Mouse (Mus musculus) liver, adult 2 months (tissue): ENCODE data around the gene Ttll3. TPM values are rescaled to one million over a fixed set of nuclear protein-coding genes. Genes with fewer than 3 reads are reported as not detected.

Experiments
- DNase-seq: peaks from one replicate; pipeline ENCODE4 v3.0.0-alpha.2; 2011; ENCODE audit warnings: low read depth, low spot score; ENCODE audit errors: extremely low read depth
- H3K27ac ChIP-seq: fragments of 200-500 bp; replicated peaks from 2 replicates; pipeline ENCODE4 v1.5.1; 2012; ENCODE audit warnings: low read depth, mild to moderate bottlenecking, control low read depth, inconsistent platforms, low read length; ENCODE audit not compliant: insufficient read depth
- H3K27me3 ChIP-seq: fragments of 200-500 bp; 2 replicates; pipeline ENCODE4 v1.6.1; 2012; ENCODE audit warnings: mild to moderate bottlenecking, moderate library complexity, low read length, inconsistent platforms; ENCODE audit not compliant: control insufficient read depth, insufficient read depth
- H3K36me3 ChIP-seq: fragments of 200-500 bp; 2 replicates; pipeline ENCODE4 v1.6.1; 2012; ENCODE audit warnings: low read length, inconsistent platforms; ENCODE audit not compliant: control insufficient read depth, insufficient read depth
- H3K4me1 ChIP-seq: fragments of 200-500 bp; 2 replicates; pipeline ENCODE4 v1.6.1; 2011; ENCODE audit warnings: low read length; ENCODE audit not compliant: control insufficient read depth, insufficient read depth
- H3K4me3 ChIP-seq: fragments of 200-500 bp; 2 replicates; pipeline ENCODE4 v1.5.1; 2011; ENCODE audit warnings: low read depth, mild to moderate bottlenecking, control low read depth, low read length, moderate library complexity; ENCODE audit not compliant: insufficient read depth
- H3K79me2 ChIP-seq: fragments of 200-500 bp; 2 replicates; pipeline ENCODE4 v1.6.1; 2012; ENCODE audit warnings: inconsistent platforms, mild to moderate bottlenecking, low read length, moderate library complexity; ENCODE audit not compliant: control insufficient read depth, insufficient read depth
- H3K9ac ChIP-seq: fragments of 200-500 bp; 2 replicates; pipeline ENCODE4 v1.6.1; 2012; ENCODE audit warnings: low read depth, mild to moderate bottlenecking, control low read depth, inconsistent platforms, low read length
- CTCF ChIP-seq: fragments of 200-500 bp; IDR thresholded peaks from 2 replicates; pipeline ENCODE4 v1.5.1; 2011; ENCODE audit warnings: low read depth, low read length, control low read depth
- POLR2A ChIP-seq: fragments of 200-500 bp; IDR thresholded peaks from 2 replicates; pipeline ENCODE4 v1.6.1; 2011; ENCODE audit warnings: low read length, control low read depth; ENCODE audit not compliant: insufficient read depth; ENCODE audit errors: extremely low read depth
- WGBS: fragments of 180-500 bp; shearing (Covaris S2); methylation state at CpG from one replicate; pipeline ENCODE4 v1.1.7; 2018; 5-methylcytosine and 5-hydroxymethylcytosine counted together
- polyA plus RNA-seq: library from polyadenylated mRNA; depleted of rRNA; stranded (reverse); fragments of >200 nt; gene quantifications from 2 replicates; pipeline ENCODE4 v1.2.3, GENCODE M21; 2012
- total RNA-seq: library from RNA; depleted of rRNA; stranded (reverse); fragments of >200 nt; gene quantifications from 2 replicates; pipeline ENCODE4 v1.2.3, GENCODE M21; 2014

The Ttll3 gene
- total and polyA plus RNA-seq, 2 experiments = 0.65 to 1.7 TPM

GRCm38 (mm10) chr6:113426696-113427095 lies 37.6 kb downstream of the Ttll3 start:
- no peak overlapping the region for H3K9ac ChIP-seq
- peaks cover 17% of the 10 kb centered on the region; the same call in 1 of the 2 replicates for H3K79me2 ChIP-seq
- H3K27me3 ChIP-seq = no peaks in the 10 kb centered on the region
- H3K27ac ChIP-seq = no peak overlapping the region
- TF ChIP-seq CTCF = no peak
- TF ChIP-seq POLR2A = no peak
- DNase-seq = peak; percentile 54
- 73% methylated on average over 4 of the region's 4 CpGs for WGBS
- no peaks in the 10 kb centered on the region for H3K36me3 ChIP-seq
- H3K4me1 ChIP-seq = peaks cover 7% of the 10 kb centered on the region
- no peak overlapping the region for H3K4me3 ChIP-seq

- H3K27ac ChIP-seq = peak overlapping the region; percentile 83
- no peak overlapping the region for H3K4me3 ChIP-seq
- peak overlapping the region; percentile 45; the same call in 1 of the 2 replicates for H3K9ac ChIP-seq
- peak; percentile 74 for TF ChIP-seq CTCF
- no peak for TF ChIP-seq POLR2A
- H3K27me3 ChIP-seq = no peaks in the 10 kb centered on the region
- WGBS = 20% methylated on average over 3 of the region's 3 CpGs
- peaks cover 20% of the 10 kb centered on the region; the same call in 1 of the 2 replicates for H3K79me2 ChIP-seq
- no peaks in the 10 kb centered on the region for H3K36me3 ChIP-seq
- DNase-seq = peak; percentile 98
- H3K4me1 ChIP-seq = peaks cover 12% of the 10 kb centered on the region
Measured at GRCm38 (mm10) chr6:113427397-113427796, 38.3 kb downstream of the Ttll3 start.

GRCm38 (mm10) chr6:113428006-113428405 lies 38.9 kb downstream of the Ttll3 start:
- peaks cover 18% of the 10 kb centered on the region for H3K4me1 ChIP-seq
- H3K9ac ChIP-seq = peak overlapping the region; percentile 78
- H3K4me3 ChIP-seq = peak overlapping the region; percentile 58
- peak overlapping the region; percentile 95 for H3K27ac ChIP-seq
- H3K36me3 ChIP-seq = no peaks in the 10 kb centered on the region; the same call in 1 of the 2 replicates
- WGBS = 27% methylated on average over 16 of the region's 16 CpGs
- TF ChIP-seq POLR2A (0 out of 2 replicates have a peak, but pooled peaks have one; percentile 39), CTCF (no peak)
- no peaks in the 10 kb centered on the region for H3K27me3 ChIP-seq
- DNase-seq = peak; percentile 99
- H3K79me2 ChIP-seq = peaks cover 22% of the 10 kb centered on the region; the same call in 1 of the 2 replicates

GRCm38 (mm10) chr6:113429965-113430364 lies 40.9 kb downstream of the Ttll3 start:
- Histone ChIP-seq H3K4me3 (peak overlapping the region; percentile 58), H3K27ac (peak overlapping the region; percentile 82), H3K36me3 (peaks cover 2% of the 10 kb centered on the region; the same call in 1 of the 2 replicates), H3K27me3 (no peaks in the 10 kb centered on the region), H3K79me2 (peaks cover 28% of the 10 kb centered on the region; the same call in 1 of the 2 replicates), H3K9ac (peak overlapping the region; percentile 82), H3K4me1 (peaks cover 34% of the 10 kb centered on the region)
- peak; percentile 80 for DNase-seq
- TF ChIP-seq CTCF (no peak), POLR2A (no peak)
- 20% methylated on average over 3 of the region's 3 CpGs for WGBS

GRCm38 (mm10) chr6:113430846-113431245 lies 41.8 kb downstream of the Ttll3 start:
- peak overlapping the region; percentile 65 for H3K9ac ChIP-seq
- peaks cover 9% of the 10 kb centered on the region; the same call in 1 of the 2 replicates for H3K36me3 ChIP-seq
- DNase-seq = peak; percentile 76
- H3K79me2 ChIP-seq = peaks cover 35% of the 10 kb centered on the region; the same call in 1 of the 2 replicates
- H3K27me3 ChIP-seq = no peaks in the 10 kb centered on the region
- H3K4me1 ChIP-seq = peaks cover 35% of the 10 kb centered on the region
- H3K27ac ChIP-seq = peak overlapping the region; percentile 82
- H3K4me3 ChIP-seq = peak overlapping the region; percentile 58
- TF ChIP-seq CTCF (no peak), POLR2A (no peak)
- 15% methylated on average over 3 of the region's 3 CpGs for WGBS

GRCm38 (mm10) chr6:113431801-113432200 lies 42.7 kb downstream of the Ttll3 start:
- H3K4me3 ChIP-seq = no peak overlapping the region
- H3K79me2 ChIP-seq = peaks cover 35% of the 10 kb centered on the region; the same call in 1 of the 2 replicates
- no peaks in the 10 kb centered on the region for H3K27me3 ChIP-seq
- no peak for DNase-seq
- peaks cover 35% of the 10 kb centered on the region for H3K4me1 ChIP-seq
- H3K9ac ChIP-seq = peak overlapping the region; percentile 22; the same call in 1 of the 2 replicates
- H3K27ac ChIP-seq = peak overlapping the region; percentile 78; the same call in 1 of the 2 replicates
- TF ChIP-seq CTCF (no peak), POLR2A (no peak)
- 31% methylated on average over 3 of the region's 3 CpGs for WGBS
- H3K36me3 ChIP-seq = peaks cover 9% of the 10 kb centered on the region; the same call in 1 of the 2 replicates
